Mouse (Mus musculus) forelimb bud, embryonic 11.5 days (tissue): ENCODE data around the gene Syne3.
A peak's percentile ranks its signal among the peaks of the same experiment; 100 is the strongest.

Experiments used
- DNase-seq: peaks from one replicate; pipeline ENCODE4 v3.0.0-alpha.2; 2012; ENCODE audit warnings: low read depth, low spot score

The Syne3 gene

GRCm38 (mm10) chr12:104969618-104970017 is 40.0 kb downstream of the Syne3 start:
- no peak for DNase-seq

- no peak for DNase-seq
Measured at GRCm38 (mm10) chr12:104969177-104969576, 40.4 kb downstream of the Syne3 start.

- DNase-seq, result peak; percentile 77
Measured at GRCm38 (mm10) chr12:104964953-104965911, 44.4 kb downstream of the Syne3 start.

DNA sequence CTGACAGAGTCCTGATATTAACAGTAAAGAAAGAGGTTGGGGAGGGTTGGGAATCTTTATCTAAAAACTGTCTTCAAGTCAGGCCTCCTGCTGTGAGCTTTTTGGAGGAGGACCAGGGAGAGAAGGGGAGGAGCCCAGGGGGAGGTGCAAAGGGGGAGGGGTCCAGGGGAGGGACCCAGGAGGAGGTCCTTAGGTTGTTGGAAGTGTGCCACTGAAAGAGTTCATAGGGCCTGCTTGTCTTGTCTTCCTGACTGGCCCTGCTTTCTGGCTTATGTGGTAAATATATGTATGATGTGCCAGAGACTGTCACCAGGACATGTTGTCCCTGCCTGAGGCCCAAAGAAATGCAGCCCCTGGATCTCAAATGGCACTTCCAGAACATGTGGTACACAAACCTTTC is 49.2 kb downstream of the Syne3 start:
- DNase-seq, result no peak

GRCm38 (mm10) chr12:104959966-104960365 is 49.6 kb downstream of the Syne3 start:
- DNase-seq, result no peak

GRCm38 (mm10) chr12:104958263-104958662 is 51.3 kb downstream of the Syne3 start:
- DNase-seq, result no peak

DNA sequence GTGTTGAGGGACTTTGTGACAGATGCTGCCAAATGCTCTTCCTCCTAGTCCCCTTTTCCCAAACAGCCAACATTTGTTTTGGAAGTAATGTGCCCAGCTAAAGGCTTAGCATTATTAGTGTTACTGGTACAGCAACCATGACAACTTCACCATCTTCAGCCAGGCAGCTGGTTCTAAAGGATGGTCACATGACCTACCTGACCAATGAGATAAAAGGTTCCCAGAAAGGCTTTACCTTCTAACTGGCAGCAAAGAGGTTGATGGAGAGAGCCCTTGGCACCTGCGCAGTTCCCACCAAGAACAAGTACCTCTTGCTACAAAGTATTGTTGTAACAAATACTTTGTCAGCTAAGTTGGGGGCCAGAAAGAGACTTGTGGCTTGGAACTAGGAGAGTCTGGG is 52.4 kb downstream of the Syne3 start:
- DNase-seq, result no peak

- DNase-seq, result no peak
Measured at GRCm38 (mm10) chr12:104956406-104956805, 53.2 kb downstream of the Syne3 start.

DNA sequence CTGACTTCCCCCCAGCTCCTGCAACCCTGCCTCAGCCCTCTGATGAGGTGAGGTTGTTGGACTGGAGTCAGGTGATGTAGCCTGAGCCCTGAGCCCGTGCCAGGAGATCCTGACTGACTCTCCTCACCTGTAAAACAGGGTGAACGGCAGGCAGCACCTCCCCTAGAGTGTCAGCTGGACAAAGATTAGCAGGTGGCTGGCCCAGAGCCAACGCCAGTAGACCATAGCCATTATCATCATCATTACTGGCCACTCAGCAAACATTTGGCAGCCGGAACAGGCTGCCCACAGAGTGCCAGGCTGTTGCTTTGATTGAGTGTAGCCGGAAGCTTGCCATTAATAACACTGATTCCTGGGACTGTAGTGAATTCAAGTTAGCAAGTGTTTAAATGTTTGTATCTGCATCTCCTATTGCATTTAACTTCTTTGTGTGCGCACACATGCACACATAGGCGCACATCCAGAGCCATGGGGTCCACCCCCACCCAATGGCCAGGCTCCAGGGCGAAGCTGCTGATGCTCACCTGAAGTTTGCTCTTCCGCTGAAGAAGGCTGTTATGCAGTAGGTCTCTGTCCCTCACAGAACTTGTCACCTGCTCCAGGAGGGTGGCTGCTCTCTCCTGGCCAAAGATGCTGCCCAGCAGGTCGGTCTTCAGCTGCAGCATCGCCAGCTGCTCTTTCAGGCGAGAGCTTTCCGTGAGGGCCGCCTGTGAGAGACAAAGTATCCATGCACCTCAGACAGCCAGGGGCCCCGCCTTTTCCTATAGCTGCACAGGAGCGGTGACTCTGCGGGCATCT is 54.4 kb downstream of the Syne3 start:
- no peak for DNase-seq

DNA sequence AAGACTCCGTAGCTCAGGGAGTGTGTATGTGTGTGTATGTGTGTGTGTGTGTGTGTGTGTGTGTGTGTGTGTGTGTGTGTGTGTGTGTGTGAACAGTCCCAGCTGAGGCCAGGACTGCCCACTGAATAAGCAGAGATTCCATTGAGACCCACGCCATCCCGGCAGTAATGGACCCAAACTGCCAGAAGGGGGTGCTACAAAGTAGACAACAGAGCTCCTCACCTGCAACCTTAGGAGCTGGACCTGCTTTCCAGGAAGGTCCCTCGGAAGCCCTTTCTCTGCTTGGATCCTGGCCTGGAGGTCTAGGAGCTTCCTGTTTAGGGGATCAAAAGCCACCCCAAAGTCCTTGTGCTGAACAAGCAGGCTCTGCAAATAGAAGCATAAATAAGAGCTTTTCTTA is 55.7 kb downstream of the Syne3 start:
- peak; percentile 65 for DNase-seq

DNA sequence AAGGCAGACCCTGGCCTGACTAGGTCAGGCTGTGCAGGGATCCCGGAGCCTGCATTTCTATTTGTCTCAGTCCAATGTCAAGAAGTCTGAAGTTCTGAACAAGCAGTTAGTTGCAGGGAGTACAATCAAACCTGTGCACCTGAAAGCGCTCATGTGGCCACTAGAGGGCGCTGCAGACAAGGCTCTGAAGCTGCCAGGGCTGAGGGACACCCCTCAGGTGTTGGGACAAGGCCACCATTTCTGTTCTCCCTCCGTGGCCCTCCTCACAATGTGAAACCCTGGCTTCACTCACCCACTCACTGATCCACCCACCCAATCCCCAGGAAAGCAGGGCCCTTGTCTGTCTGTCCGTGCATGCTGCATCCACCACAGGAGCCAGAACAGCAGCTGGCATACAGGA is 57.2 kb downstream of the Syne3 start:
- peak; percentile 75 for DNase-seq

- DNase-seq, result no peak
Measured at GRCm38 (mm10) chr12:104947911-104948310, 61.7 kb downstream of the Syne3 start.

DNA sequence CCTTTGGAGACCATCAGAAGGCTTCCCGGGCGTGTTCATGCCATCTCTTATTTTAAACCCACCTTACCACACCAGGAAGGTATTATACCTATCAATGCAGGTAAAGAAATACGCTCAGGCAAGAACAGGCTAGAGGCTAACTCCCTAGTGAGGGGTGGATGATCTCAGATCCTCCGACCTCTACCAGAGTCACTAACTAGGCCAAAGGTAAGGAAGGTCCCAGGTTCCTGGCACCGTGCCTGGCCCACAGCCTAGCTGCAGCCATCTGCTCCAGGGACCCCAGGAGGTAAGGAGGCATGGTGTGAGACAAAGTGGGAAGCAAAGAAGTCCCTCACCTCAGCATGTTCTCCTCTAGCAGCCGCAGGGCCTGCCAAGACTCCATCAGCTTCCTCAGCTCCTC is 63.4 kb downstream of the Syne3 start:
- DNase-seq, result no peak

DNA sequence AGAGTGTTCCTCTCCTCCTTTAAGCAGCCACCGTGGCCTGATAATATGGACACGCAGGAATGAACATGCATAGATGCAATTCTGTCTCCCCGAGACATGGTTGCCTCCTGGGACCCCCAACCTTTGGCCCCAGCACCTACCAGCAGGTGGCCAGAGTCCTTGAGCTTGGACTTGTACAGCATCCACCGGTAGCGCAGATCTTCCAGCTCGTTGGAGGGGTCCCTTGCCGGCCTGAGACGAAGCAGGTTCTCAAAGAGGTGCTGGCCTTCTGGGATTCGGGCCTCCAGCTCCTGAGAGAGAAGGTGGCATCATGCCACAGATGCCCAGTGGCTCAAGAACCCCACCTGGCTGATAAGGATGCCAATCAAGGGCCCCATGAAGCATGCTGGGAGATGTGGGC is 69.1 kb downstream of the Syne3 start:
- no peak for DNase-seq

DNA sequence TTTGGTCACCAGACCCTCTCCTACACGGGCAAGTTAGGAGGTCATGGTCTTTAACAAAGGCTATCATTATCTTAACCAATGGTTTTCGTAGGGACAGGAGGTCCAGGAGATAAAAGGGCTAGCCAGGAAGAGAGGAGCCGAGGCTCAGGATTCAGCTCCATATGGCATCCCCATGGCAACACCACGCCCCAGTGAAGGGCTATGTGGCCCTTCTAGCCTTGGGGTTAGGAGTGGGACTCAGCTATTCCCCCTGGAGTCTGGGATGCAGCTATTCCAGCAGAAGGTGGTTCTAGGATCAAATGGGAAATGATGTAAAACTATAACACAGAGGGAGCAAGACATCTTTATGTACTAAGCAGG is 69.6 kb downstream of the Syne3 start:
- no peak for DNase-seq

DNA sequence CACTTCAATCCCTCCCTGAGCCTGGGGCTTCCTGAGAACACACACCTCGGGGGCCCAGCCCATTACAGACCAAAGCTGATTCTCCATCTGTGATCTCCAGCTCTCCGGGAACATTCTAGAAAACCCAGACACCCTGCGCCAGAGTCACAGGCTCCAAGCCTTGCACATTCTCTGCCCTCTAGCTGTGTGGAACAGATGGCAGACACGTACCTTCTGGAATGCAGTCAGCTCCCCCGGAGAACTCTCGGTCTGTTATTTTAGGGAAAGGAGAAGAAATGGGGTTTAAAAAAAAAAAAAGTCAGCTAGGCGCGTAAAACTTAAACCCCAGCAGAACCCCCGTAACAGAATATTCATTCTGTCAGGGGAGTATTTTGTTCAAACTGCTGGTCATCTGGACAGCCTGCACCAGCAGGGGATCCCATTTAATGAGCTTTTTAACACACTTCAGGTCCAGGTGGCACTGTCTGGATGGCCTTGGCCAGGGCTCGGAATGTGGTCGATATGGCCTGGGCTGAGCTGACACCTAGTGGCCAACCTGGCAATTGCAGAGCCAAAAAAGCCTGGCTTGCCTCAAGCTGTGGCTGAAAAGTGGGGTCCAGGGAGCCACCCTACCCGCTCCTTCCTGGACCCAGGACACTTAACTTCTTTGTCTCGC is 70.1 kb downstream of the Syne3 start:
- DNase-seq, result peak; percentile 94

GRCm38 (mm10) chr12:104938935-104939334 is 70.7 kb downstream of the Syne3 start:
- DNase-seq, result no peak

DNA sequence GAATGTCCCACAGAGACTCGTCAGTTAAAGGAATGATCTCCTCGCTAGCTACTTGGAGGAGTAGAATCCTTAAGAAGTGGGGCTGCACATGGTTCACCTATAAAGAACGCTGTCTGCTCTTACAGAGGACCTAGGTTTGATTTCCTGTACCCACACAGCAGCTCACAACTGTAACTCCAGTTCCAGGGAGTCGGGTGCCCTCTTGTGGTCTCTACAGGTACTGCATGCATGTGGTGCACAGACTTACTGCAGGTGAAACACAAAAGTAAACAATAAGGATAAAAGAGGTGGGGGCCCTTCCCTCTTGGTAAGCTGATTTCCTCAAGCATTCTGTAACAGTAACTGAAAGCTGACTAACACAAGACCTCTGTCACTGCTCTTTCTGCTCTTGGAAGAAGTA is 73.4 kb downstream of the Syne3 start:
- DNase-seq, result peak; percentile 60

DNA sequence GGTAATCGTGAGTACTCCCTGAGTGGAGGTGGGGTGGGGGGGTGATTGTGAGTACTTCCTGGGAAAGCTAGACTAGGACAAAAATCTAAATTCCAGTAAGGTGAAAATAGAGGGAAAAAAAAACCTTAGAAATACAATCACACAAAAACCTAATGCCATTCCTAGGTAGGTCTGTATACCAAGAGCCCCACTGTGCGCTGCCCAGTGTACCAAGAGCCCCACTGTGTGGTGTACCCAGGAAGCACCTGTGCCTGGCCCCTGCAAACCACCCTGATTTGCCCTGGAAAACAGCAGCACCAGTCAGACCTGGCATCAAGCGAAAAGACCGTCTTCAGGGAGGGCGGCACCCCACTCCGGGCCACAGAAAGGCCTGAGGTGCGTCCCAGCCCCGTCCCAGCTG is 74.5 kb downstream of the Syne3 start:
- DNase-seq, result no peak

DNA sequence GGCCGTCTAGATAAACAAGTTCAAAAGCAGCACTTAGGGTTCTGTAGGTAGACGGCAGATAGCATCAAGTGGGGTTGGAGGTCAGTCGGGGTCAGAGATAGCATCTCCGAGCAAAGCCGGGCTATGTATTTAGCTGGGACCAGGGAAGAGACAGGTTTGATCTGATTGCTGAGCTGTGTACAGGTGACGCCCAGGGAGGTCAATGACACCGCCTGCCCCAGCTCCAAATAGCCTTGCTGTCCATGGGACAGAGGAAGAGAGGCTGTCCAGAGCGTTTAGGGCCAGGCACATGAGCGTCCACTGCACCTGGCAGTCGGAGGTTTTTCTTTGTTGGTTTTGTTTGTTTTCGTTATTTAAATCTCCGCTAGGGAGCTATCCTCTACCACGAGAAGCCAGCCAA is 75.8 kb downstream of the Syne3 start:
- DNase-seq, result no peak

DNA sequence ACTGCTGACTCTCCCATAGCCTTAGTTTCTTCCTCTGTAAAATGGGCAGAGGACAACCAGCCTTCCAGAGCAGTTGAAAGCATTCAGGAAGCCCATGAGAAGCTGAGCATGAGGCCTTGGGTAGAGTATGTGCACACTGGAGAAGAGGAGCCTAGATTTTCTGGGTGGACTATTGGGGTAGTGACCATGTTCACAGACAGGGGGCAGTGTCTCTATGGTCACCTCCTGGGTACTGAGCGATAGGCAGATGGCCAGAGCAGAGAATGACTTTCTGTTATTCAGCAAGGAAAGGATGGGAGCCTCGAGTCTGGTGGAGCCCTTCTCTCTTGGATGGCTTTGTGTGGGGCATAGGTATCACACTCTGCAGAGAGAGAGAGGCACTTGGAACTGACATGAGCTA is 76.4 kb downstream of the Syne3 start:
- DNase-seq, result no peak

DNA sequence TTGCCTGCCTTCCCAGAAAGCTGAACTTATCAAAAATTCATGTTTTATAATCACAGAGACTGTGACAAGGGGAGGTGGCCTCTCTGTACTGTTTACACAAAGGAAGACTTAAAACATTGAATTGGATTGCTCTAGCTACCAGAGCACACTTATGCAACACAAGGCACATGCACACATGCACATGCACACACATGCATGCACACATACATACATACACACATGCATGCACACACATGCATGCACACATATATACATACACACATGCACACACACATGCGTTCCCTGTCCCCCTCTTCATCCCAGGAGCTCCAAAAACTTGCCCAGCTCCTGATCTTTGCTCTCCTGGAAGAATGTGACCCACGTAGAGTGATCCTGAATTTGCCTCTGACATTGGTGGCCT is 83.8 kb downstream of the Syne3 start:
- no peak for DNase-seq
